Mouse (Mus musculus) stomach, postnatal 0 days (tissue): ENCODE results near the gene Tsen34. TPM values are rescaled to one million over a fixed set of nuclear protein-coding genes. Genes with fewer than 3 reads are reported as not detected.
"Not testable (repeated sequence)": the region's sequence is repeated elsewhere in the genome, so short reads cannot be mapped to it uniquely, and the experiment has no call there.

Experiments used
- ATAC-seq: fragments of 200-750 bp; cut with Nextera tagmentation; 2 replicates; pipeline ENCODE4 v1.8.0; 2017; ENCODE audit not compliant: low FRiP score, low TSS enrichment
- DNase-seq: peaks from one replicate; pipeline ENCODE4 v3.0.0-alpha.2; 2016; ENCODE audit warnings: low spot score
- H3K27ac ChIP-seq: fragments of 300-500 bp; sonication (generic); replicated peaks from 2 replicates; pipeline ENCODE4 v1.5.1; 2014; ENCODE audit warnings: mild to moderate bottlenecking, control low read depth
- H3K27me3 ChIP-seq: fragments of 300-500 bp; sonication (generic); 2 replicates; pipeline ENCODE4 v1.6.1; 2014; ENCODE audit warnings: low read length; ENCODE audit not compliant: control insufficient read depth, insufficient read depth
- H3K36me3 ChIP-seq: fragments of 300-500 bp; sonication (generic); 2 replicates; pipeline ENCODE4 v1.6.1; 2014; ENCODE audit warnings: low read length, mixed read lengths; ENCODE audit not compliant: control insufficient read depth, insufficient read depth
- H3K4me1 ChIP-seq: fragments of 300-500 bp; sonication (generic); replicated peaks from 2 replicates; pipeline ENCODE4 v1.6.1; 2014; ENCODE audit warnings: antibody characterized with exemption; ENCODE audit not compliant: control insufficient read depth, insufficient read depth
- H3K4me2 ChIP-seq: fragments of 300-500 bp; sonication (generic); replicated peaks from 2 replicates; pipeline ENCODE4 v1.6.1; 2014; ENCODE audit warnings: low read depth, mild to moderate bottlenecking, control low read depth, moderate library complexity
- H3K4me3 ChIP-seq: fragments of 300-500 bp; sonication (generic); 2 replicates; pipeline ENCODE4 v1.5.1; 2014; ENCODE audit warnings: low read depth, low read length, control low read depth
- H3K9ac ChIP-seq: fragments of 300-500 bp; sonication (generic); 2 replicates; pipeline ENCODE4 v1.6.1; 2014; ENCODE audit warnings: mild to moderate bottlenecking, low read length, control low read depth, mixed read lengths
- H3K9me3 ChIP-seq: fragments of 300-500 bp; sonication (generic); 2 replicates; pipeline ENCODE4 v1.6.1; 2016; ENCODE audit warnings: low read length; ENCODE audit not compliant: control insufficient read depth
- CTCF ChIP-seq: IDR thresholded peaks from 2 replicates; pipeline ENCODE4 v1.5.1; 2016; ENCODE audit warnings: antibody characterized with exemption, low read depth, mild to moderate bottlenecking, moderate library complexity
- EP300 ChIP-seq: optimal IDR thresholded peaks from 2 replicates; pipeline ENCODE3; 2016; ENCODE audit warnings: antibody characterized with exemption
- WGBS: fragments of 180-500 bp; shearing (Covaris S2); extraction: QIAGEN DNeasy Blood & Tissue Kit; methylation state at CpG from one replicate; pipeline ENCODE4 v1.1.7; 2014; 5-methylcytosine and 5-hydroxymethylcytosine counted together
- microRNA-seq: library from miRNA; unstranded; fragments of <30 nt; microRNA quantifications from one replicate; pipeline ENCODE4, GENCODE M21; 2016
- polyA plus RNA-seq: library from polyadenylated mRNA; unstranded; fragments of >200 nt; fragmentation: Nextera tagmentation; extraction: Ambion mirVana; gene quantifications from 2 replicates; pipeline ENCODE4 v1.2.1, GENCODE M21; 2015

Gene Tsen34
- polyA plus RNA-seq, 1 experiment from 2014 or later, result 143 TPM

GRCm38 (mm10) chr7:3712264-3712942, 19.7 kb downstream of the Tsen34 start:
- Histone ChIP-seq H3K4me3 (no peak overlapping the region), H3K27me3 (no peaks in the 10 kb centered on the region), H3K27ac (no peak overlapping the region), H3K9me3 (no peaks in the 10 kb centered on the region), H3K4me2 (no peak overlapping the region), H3K9ac (no peak overlapping the region), H3K36me3 (no peaks in the 10 kb centered on the region), H3K4me1 (no peaks in the 10 kb centered on the region)
- TF ChIP-seq EP300, result no peak
- no peak for TF ChIP-seq CTCF
- WGBS, result 25% methylated on average over 5 of the region's 5 CpGs
- no peak for DNase-seq
- ATAC-seq, result no peak

DNA sequence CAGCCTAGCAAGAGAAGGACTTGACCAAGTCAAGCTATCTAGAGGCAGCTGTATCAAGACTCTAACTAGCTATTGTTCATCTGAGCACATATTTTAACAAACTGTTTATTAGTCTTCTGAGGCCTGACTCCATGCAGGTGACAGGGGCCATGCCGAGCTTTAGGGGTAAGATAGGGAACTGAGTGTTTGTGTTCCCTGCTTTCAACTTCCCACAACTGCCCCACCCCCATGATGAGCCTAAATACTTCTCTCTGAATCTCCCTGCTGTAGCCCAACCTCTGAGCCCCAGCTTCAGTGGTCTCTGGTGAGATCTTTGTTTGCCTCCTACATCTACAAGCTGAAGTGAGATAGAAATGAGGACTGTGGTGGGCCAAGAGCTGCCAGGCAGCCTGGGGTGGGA, 22.6 kb downstream of the Tsen34 start:
- H3K4me2 ChIP-seq, result no peak overlapping the region
- no peaks in the 10 kb centered on the region for H3K36me3 ChIP-seq
- no peaks in the 10 kb centered on the region for H3K27me3 ChIP-seq
- TF ChIP-seq CTCF (no peak), EP300 (no peak)
- no peak overlapping the region for H3K9ac ChIP-seq
- ATAC-seq (no peak), DNase-seq (no peak)
- WGBS, result 35% methylated on average over 1 of the region's 1 CpGs
- H3K4me3 ChIP-seq, result no peak overlapping the region
- H3K4me1 ChIP-seq, result no peaks in the 10 kb centered on the region
- no peak overlapping the region for H3K27ac ChIP-seq
- H3K9me3 ChIP-seq, result no peaks in the 10 kb centered on the region

DNA sequence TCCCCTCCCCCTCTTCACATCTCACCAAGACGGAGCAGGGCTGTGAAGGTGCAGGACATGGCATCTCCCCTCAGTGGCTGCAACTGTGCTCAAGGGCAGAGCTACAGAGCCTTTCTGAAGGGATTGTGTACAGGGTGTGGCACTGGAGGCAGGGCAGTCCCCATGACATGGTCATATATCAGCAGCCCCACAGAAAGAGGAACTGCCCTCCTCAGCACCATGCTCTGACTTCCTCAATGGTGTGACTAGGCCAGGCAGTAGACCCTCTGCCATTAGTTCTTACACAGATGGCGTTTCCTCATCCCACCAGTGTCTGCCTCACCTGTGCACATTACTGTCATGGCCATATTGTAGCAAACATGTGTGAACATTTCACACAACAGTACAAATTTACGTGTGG, 27.6 kb downstream of the Tsen34 start, which contains the start of gene Pirb:
Pirb (minus strand) TSS at position 124 of the 400 bp plus-strand sequence.
- H3K4me1 ChIP-seq, H3K9me3 ChIP-seq, ATAC-seq, H3K36me3 ChIP-seq, H3K9ac ChIP-seq, H3K4me3 ChIP-seq, H3K27me3 ChIP-seq, H3K4me2 ChIP-seq, H3K27ac ChIP-seq, DNase-seq: not testable (repeated sequence)
- 33% methylated on average over 1 of the region's 3 CpGs for WGBS

- not testable (repeated sequence) for H3K27me3 ChIP-seq, H3K9me3 ChIP-seq, H3K4me2 ChIP-seq, H3K27ac ChIP-seq, H3K9ac ChIP-seq, H3K4me3 ChIP-seq, H3K4me1 ChIP-seq, ATAC-seq, DNase-seq, H3K36me3 ChIP-seq
These were observed 32.8 kb downstream of the Tsen34 start for GRCm38 (mm10) chr7:3725459-3725858.

- H3K9me3 ChIP-seq, H3K9ac ChIP-seq, H3K27ac ChIP-seq, H3K4me3 ChIP-seq, ATAC-seq, H3K27me3 ChIP-seq, H3K4me1 ChIP-seq, DNase-seq, H3K4me2 ChIP-seq, H3K36me3 ChIP-seq: not testable (repeated sequence)
- no CpG with 5 or more reads among the region's 1 CpGs for WGBS
These were observed 40.0 kb downstream of the Tsen34 start for GRCm38 (mm10) chr7:3732675-3733074.

Small RNA genes within 50 kb of the gene (microRNA-seq; reads per million reads assigned to microRNA genes)
- 2.6 reads per million for gene Mir3572

Other genes starting within 250 kb of the Tsen34 start
- 0.06 TPM in 1 of 2 replicates, not detected in the other for gene Tarm1, start 190.2 kb upstream of the Tsen34 start, polyA plus RNA-seq
- gene Oscar, start 76.7 kb upstream of the Tsen34 start, polyA plus RNA-seq, result 0.06 and 0.17 TPM in 2 replicates
- gene Ndufa3, start 75.5 kb upstream of the Tsen34 start, polyA plus RNA-seq, result 491 and 535 TPM in 2 replicates
- 14.6 and 17.7 TPM in 2 replicates for gene Tfpt, start 62.9 kb upstream of the Tsen34 start, polyA plus RNA-seq
- 40.3 and 43.6 TPM in 2 replicates for gene Prpf31, start 62.9 kb upstream of the Tsen34 start, polyA plus RNA-seq
- gene Cnot3, start 47.6 kb upstream of the Tsen34 start, polyA plus RNA-seq, result 19.7 and 20.0 TPM in 2 replicates
- 10.6 and 11.7 TPM in 2 replicates for gene Leng1, start 27.0 kb upstream of the Tsen34 start, polyA plus RNA-seq
- gene Tmc4, start 15.3 kb upstream of the Tsen34 start, polyA plus RNA-seq, result 70.1 and 77.4 TPM in 2 replicates
- gene Mboat7, start 660 bp downstream of the Tsen34 start, polyA plus RNA-seq, result 27.1 and 28.3 TPM in 2 replicates
- 1,098 and 1,141 TPM in 2 replicates for gene Rps9, start 11.1 kb downstream of the Tsen34 start, polyA plus RNA-seq
- gene Pirb, start 27.5 kb downstream of the Tsen34 start, polyA plus RNA-seq, result 0.82 and 1.0 TPM in 2 replicates
- 0.05 TPM in 1 of 2 replicates, not detected in the other for gene Gm15448, start 132.8 kb downstream of the Tsen34 start, polyA plus RNA-seq
- 0.05 and 0.15 TPM in 2 replicates for gene Pira2, start 152.2 kb downstream of the Tsen34 start, polyA plus RNA-seq
- 0.06 and 0.07 TPM in 2 replicates for gene Gm14548, start 205.3 kb downstream of the Tsen34 start, polyA plus RNA-seq
- gene Lilra6, start 222.6 kb downstream of the Tsen34 start, polyA plus RNA-seq, result 0.05 and 0.06 TPM in 2 replicates